Mouse (Mus musculus) limb, embryonic 14.5 days (tissue): Measurements from ENCODE around the gene Slamf6. TPM values are rescaled to one million over a fixed set of nuclear protein-coding genes. Genes with fewer than 3 reads are reported as not detected.

Source experiments
- ATAC-seq: fragments of 200-750 bp; cut with Nextera tagmentation; 2 replicates; pipeline ENCODE4 v1.8.0; 2017; ENCODE audit warnings: low read depth, moderate number of reproducible peaks, moderate TSS enrichment; ENCODE audit not compliant: low FRiP score
- DNase-seq: peaks from one replicate; pipeline ENCODE4 v3.0.0-alpha.2; 2015; ENCODE audit warnings: low spot score
- H3K27ac ChIP-seq: fragments of 300-500 bp; sonication (generic); replicated peaks from 2 replicates; pipeline ENCODE4 v1.5.1; 2014; ENCODE audit warnings: low read depth, mild to moderate bottlenecking, low read length, moderate library complexity, mixed read lengths
- H3K27me3 ChIP-seq: fragments of 300-500 bp; sonication (generic); 2 replicates; pipeline ENCODE4 v1.6.1; 2014; ENCODE audit warnings: low read length, mixed read lengths; ENCODE audit not compliant: control insufficient read depth, insufficient read depth
- H3K36me3 ChIP-seq: fragments of 300-500 bp; sonication (generic); 2 replicates; pipeline ENCODE4 v1.6.1; 2014; ENCODE audit warnings: mild to moderate bottlenecking, low read length, moderate library complexity, mixed read lengths; ENCODE audit not compliant: control insufficient read depth, insufficient read depth
- H3K4me1 ChIP-seq: fragments of 300-500 bp; sonication (generic); 2 replicates; pipeline ENCODE4 v1.6.1; 2014; ENCODE audit warnings: antibody characterized with exemption, low read length, mixed read lengths; ENCODE audit not compliant: control insufficient read depth, insufficient read depth
- H3K4me2 ChIP-seq: fragments of 300-500 bp; sonication (generic); replicated peaks from 2 replicates; pipeline ENCODE4 v1.6.1; 2014; ENCODE audit warnings: low read depth, mild to moderate bottlenecking, low read length, moderate library complexity; ENCODE audit not compliant: severe bottlenecking
- H3K4me3 ChIP-seq: fragments of 300-500 bp; sonication (generic); replicated peaks from 2 replicates; pipeline ENCODE4 v1.5.1; 2014; ENCODE audit warnings: low read length
- H3K9ac ChIP-seq: fragments of 300-500 bp; sonication (generic); 2 replicates; pipeline ENCODE4 v1.6.1; 2014; ENCODE audit warnings: mild to moderate bottlenecking, low read depth, low read length, moderate library complexity; ENCODE audit not compliant: severe bottlenecking
- H3K9me3 ChIP-seq: fragments of 300-500 bp; sonication (generic); 2 replicates; pipeline ENCODE4 v1.6.1; 2016; ENCODE audit warnings: low read length; ENCODE audit not compliant: control insufficient read depth
- POLR2A ChIP-seq: fragments of 200-500 bp; IDR thresholded peaks from 2 replicates; pipeline ENCODE4 v1.8.0; 2012; ENCODE audit warnings: inconsistent platforms, mild to moderate bottlenecking, moderate library complexity, borderline replicate concordance; ENCODE audit not compliant: insufficient read depth, insufficient read length; ENCODE audit errors: extremely low read depth
- WGBS: fragments of 180-500 bp; shearing (Covaris S2); extraction: QIAGEN DNeasy Blood & Tissue Kit; methylation state at CpG from one replicate; pipeline ENCODE4 v1.1.7; 2014; 5-methylcytosine and 5-hydroxymethylcytosine counted together
- polyA plus RNA-seq, 2 experiments: library from polyadenylated mRNA; depleted of rRNA in 1 of 2; stranded (reverse) in 1 of 2; unstranded in 1 of 2; fragments of >200 nt; fragmentation: Nextera tagmentation in 1 of 2; extraction: Ambion mirVana in 1 of 2; gene quantifications; 2 replicates each; pipeline versions ENCODE4 v1.2.1 to v1.2.3; 2012 to 2014

Gene Slamf6
- polyA plus RNA-seq, 2 experiments, result 0.11 to 0.32 TPM

DNA sequence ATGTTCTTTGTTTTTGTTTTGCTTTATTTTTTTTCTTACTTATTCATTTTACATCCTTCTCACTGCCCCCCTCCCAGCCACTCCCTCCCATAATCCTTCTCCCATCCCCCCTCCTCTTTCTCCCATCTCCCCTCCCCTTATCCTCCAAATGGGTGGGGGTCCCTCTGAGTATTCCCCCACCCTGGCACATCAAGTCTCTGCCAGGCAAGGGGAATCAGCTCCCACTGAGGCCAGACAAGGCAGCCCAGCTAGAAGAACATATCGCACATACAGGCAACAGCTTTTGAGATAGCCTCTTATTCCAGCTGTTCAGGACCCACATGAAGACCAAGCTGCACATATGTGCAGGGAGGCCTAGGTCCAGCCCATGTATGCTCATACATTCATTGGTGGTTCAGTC lies 66.8 kb downstream of the Slamf6 start:
- no peak overlapping the region for H3K27ac ChIP-seq
- 100% methylated on average over 1 of the region's 1 CpGs for WGBS
- H3K36me3 ChIP-seq, result no peaks in the 10 kb centered on the region
- no peaks in the 10 kb centered on the region for H3K4me1 ChIP-seq
- H3K27me3 ChIP-seq, result no peaks in the 10 kb centered on the region
- peaks cover 4% of the 10 kb centered on the region; the same call in 1 of the 2 replicates for H3K9me3 ChIP-seq
- no peak overlapping the region for H3K4me3 ChIP-seq
- no peak overlapping the region for H3K9ac ChIP-seq
- no peak for TF ChIP-seq POLR2A
- DNase-seq, result no peak
- no peak overlapping the region for H3K4me2 ChIP-seq
- ATAC-seq, result no peak

GRCm38 (mm10) chr1:171991883-171992282 lies 74.6 kb downstream of the Slamf6 start:
- Histone ChIP-seq H3K9ac (no peak overlapping the region), H3K27ac (no peak overlapping the region), H3K9me3 (peaks cover 4% of the 10 kb centered on the region; the same call in 1 of the 2 replicates), H3K27me3 (no peaks in the 10 kb centered on the region), H3K4me2 (no peak overlapping the region), H3K4me3 (no peak overlapping the region), H3K36me3 (no peaks in the 10 kb centered on the region), H3K4me1 (no peaks in the 10 kb centered on the region)
- DNase-seq, result no peak
- no peak for ATAC-seq
- 72% methylated on average over 2 of the region's 2 CpGs for WGBS
- no peak for TF ChIP-seq POLR2A

DNA sequence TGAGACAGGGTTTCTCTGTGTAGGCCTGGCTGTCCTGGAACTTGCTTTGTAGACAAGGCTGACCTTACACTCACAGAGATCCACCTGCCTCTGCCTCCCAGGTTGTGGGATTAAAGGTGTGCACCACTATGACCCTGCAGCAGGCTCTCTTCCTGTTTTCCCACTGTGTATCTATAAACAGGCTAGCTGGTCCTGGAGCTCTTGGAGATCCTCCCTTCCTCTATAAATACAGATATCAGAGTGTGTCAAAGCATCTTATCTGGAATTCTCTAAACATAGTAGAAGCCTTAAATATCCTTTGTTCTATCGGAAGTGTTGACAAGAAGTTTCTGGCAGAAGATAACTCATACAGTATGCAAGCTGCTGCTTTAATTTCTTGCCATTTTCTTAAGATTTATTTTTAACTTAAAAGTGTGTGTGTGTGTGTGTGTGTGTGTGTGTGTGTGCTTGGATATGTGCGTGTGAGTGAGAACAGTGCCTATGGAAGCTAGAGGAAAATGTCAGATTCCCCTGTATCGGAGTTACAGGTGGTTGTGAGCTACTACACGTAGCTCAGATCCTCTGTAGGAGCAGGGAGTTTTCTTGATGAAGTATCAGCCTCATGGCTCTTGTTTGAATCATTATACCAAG lies 75.7 kb downstream of the Slamf6 start:
- no peak for ATAC-seq
- no peaks in the 10 kb centered on the region for H3K27me3 ChIP-seq
- peaks cover 4% of the 10 kb centered on the region; the same call in 1 of the 2 replicates for H3K9me3 ChIP-seq
- 86% methylated on average over 4 of the region's 4 CpGs for WGBS
- H3K4me2 ChIP-seq, result no peak overlapping the region
- no peak overlapping the region for H3K4me3 ChIP-seq
- H3K36me3 ChIP-seq, result no peaks in the 10 kb centered on the region
- no peaks in the 10 kb centered on the region for H3K4me1 ChIP-seq
- H3K27ac ChIP-seq, result no peak overlapping the region
- H3K9ac ChIP-seq, result no peak overlapping the region
- no peak for TF ChIP-seq POLR2A
- DNase-seq, result no peak

GRCm38 (mm10) chr1:171994501-171994900 lies 77.2 kb downstream of the Slamf6 start:
- Histone ChIP-seq H3K36me3 (no peaks in the 10 kb centered on the region), H3K27me3 (no peaks in the 10 kb centered on the region), H3K4me3 (no peak overlapping the region), H3K27ac (no peak overlapping the region), H3K9ac (no peak overlapping the region), H3K4me2 (no peak overlapping the region), H3K9me3 (no peaks in the 10 kb centered on the region), H3K4me1 (no peaks in the 10 kb centered on the region)
- WGBS, result 72% methylated on average over 2 of the region's 2 CpGs
- TF ChIP-seq POLR2A, result no peak
- ATAC-seq (no peak), DNase-seq (no peak)

GRCm38 (mm10) chr1:171994918-171995715 lies 77.8 kb downstream of the Slamf6 start:
- no peaks in the 10 kb centered on the region for H3K27me3 ChIP-seq
- H3K4me3 ChIP-seq, result no peak overlapping the region
- ATAC-seq, result no peak
- no peak for DNase-seq
- no peaks in the 10 kb centered on the region for H3K9me3 ChIP-seq
- no peak overlapping the region for H3K27ac ChIP-seq
- H3K4me1 ChIP-seq, result no peaks in the 10 kb centered on the region
- no peak overlapping the region for H3K9ac ChIP-seq
- H3K4me2 ChIP-seq, result no peak overlapping the region
- 80% methylated on average over 11 of the region's 11 CpGs for WGBS
- H3K36me3 ChIP-seq, result no peaks in the 10 kb centered on the region
- no peak for TF ChIP-seq POLR2A
